Mouse (Mus musculus) megakaryocyte, embryonic 14.5 days (primary cell): ENCODE measurements around the gene Myo5a.

ENCODE experiments used
- FLI1 ChIP-seq: IDR thresholded peaks from 2 replicates; pipeline ENCODE4 v1.6.1; 2012; ENCODE audit warnings: low read length, inconsistent platforms, mixed read lengths
- GATA1 ChIP-seq: IDR thresholded peaks from 3 replicates; pipeline ENCODE4 v1.6.1; 2012; ENCODE audit warnings: mixed read lengths, low read length, inconsistent platforms, borderline replicate concordance

DNA sequence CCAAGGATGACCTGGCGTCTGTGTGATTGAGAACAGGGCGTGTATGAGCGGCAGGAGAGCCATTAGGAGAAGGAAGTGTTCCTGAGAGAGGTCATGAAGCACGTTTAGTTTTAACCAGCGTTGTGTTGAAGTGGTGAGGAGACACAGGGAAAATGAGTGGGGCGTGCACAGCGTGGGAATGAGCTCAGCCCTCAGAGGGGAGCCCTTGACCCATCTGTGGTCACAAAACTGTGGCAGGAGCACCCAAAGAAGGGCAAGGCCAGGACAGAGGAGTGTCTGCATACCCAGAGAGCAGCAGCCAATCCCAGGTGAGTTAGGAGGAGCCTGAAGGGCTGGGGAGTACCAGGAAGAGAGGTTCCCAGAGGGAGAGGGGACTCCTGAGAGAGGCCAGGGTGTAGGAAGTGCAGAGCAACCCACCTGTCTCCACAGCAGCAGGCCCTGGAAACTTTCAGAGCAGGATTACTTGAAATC is 163.5 kb downstream of the Myo5a start:
- TF ChIP-seq GATA1 (no peak), FLI1 (no peak)
